Mouse (Mus musculus): ENCODE results near the gene Eftud2. TPM values are rescaled to one million over a fixed set of nuclear protein-coding genes. Genes with fewer than 3 reads are reported as not detected.

Eftud2 gene
- polyA plus RNA-seq, 1 experiment: 82.2 TPM

- DNase-seq (ENCODE audit: low read depth): no peak
Observed at GRCm38 (mm10) chr11:102879558-102879957, 1.2 kb downstream of the Eftud2 start.

DNA sequence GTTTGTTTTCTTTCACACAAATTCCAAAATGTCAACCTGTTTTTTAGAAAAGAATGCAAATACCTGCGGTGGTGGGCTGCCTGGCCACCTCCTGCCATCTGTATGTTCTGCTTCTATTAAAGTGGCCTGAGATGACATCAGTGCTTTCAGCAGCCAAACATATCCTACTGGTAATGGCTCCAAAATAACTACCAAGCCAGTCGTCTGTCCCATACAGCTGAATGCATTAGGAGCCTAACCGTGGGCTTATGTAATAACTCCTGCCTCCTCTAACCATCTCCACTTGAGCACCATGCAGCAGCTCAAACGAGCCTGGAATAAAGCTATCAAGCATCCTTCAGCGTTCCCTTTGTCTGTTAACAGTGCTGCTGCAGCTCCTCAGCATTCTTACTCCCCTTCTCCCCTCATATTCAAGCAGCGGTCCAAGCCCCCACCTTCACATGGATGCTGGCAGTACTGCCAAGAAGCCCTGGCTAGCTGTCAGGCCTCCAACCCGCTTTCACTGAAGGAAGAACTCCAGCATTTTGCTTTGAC, 5.9 kb downstream of the Eftud2 start:
- DNase-seq (ENCODE audit: low read depth): no peak

DNA sequence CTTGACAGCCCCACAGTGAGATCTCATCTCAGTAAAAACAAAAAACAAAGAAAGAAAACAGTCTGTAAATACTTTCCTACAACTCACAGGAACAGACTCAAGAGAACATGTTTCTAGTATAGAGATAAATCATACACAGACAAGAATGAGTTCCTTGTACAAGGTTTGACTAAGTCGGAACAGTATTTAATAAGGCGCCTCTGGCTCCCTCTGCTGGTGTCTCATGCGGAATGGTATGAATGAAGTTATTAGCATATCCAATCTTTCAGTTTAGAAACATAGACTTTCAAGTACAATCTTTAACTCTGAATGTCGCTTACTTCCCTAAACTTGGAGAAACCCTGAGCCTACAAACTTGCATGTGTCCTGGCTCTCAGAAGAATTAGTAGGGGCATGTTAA, 16.5 kb downstream of the Eftud2 start:
- no peak for DNase-seq (ENCODE audit: low read depth)

- no peak for DNase-seq (ENCODE audit: low read depth)
Observed at GRCm38 (mm10) chr11:102859933-102860332, 20.9 kb downstream of the Eftud2 start.

GRCm38 (mm10) chr11:102858951-102859350, 21.8 kb downstream of the Eftud2 start:
- no peak for DNase-seq (ENCODE audit: low read depth)

GRCm38 (mm10) chr11:102855941-102856340, 24.8 kb downstream of the Eftud2 start:
- no peak for DNase-seq (ENCODE audit: low read depth)

GRCm38 (mm10) chr11:102853760-102854159, 27.0 kb downstream of the Eftud2 start:
- DNase-seq (ENCODE audit: low read depth): no peak

GRCm38 (mm10) chr11:102851883-102852282, 28.9 kb downstream of the Eftud2 start:
- no peak for DNase-seq (ENCODE audit: low read depth)

GRCm38 (mm10) chr11:102845926-102846325, 34.9 kb downstream of the Eftud2 start:
- DNase-seq (ENCODE audit: low read depth): no peak

DNA sequence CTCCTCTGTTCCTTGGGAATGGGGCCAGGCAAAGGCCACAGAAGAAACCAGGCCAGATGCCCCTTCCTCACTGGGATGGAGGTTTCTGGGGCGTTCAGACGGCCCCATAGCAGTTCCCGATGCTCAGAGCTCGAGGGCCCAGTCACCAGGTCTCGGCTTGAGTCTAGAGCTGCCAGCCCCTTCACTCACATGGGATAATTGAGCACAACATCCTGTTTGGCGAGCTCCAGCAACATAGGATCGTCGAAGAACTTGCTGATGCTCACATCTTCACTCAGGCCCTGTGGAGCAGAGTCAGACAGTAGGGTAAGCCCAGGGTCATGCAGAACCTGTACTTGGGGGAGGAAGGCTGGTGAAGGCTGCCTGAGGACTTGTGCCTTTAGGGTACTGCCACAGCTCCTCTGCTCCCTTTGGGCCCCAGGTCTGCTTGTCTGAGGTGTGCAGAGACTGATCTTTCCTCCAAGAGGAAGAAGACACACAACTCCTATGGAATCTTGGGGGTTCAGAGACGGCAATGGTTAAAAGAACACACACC, 42.1 kb downstream of the Eftud2 start:
- no peak for DNase-seq (ENCODE audit: low read depth)

- DNase-seq (ENCODE audit: low read depth): no peak
Observed at GRCm38 (mm10) chr11:102838126-102838525, 42.7 kb downstream of the Eftud2 start.

DNA sequence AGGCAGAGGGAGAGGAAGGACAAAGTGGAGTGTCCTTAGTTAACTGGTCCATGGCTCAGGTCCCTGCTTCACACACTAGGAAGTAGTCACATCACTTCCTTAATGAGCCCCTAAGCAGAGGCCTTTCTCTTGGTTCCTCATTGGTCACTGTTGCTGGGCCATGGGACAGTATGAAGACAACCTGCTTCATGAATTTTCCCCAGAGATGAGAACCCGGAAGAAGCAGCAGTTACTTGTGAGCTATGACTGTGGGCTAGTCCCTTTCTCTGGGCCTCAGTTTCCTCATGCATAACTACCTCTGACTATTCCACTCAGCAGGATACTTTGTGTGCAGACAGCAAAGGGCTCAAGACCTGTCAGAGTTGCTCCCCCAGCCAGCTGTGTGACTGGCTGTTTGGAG, 43.4 kb downstream of the Eftud2 start:
- DNase-seq (ENCODE audit: low read depth): no peak

DNA sequence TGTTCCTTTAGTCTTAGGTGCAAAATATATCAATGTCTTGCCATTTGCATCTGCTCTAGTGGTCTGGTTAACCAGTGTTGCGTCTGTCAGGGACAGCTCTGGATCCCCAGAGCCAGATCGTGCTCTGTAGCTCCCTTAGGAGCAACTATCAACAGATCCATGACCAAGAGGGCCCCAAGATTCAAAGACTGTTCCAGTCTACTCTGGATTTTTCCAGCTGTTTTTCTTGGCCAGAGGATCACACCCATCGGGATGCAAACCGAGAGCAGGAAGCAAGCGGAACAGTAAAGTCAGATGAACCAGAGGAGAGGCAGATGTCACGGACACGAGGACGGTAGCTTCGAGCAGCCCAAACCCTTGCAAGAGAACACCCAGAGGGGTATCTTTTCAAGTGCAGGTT, 44.6 kb downstream of the Eftud2 start:
- DNase-seq (ENCODE audit: low read depth): no peak

GRCm38 (mm10) chr11:102835549-102835948, 45.2 kb downstream of the Eftud2 start, which contains the start of gene Higd1b:
Higd1b (plus strand) TSS chr11:102835849.
- DNase-seq (ENCODE audit: low read depth): no peak

DNA sequence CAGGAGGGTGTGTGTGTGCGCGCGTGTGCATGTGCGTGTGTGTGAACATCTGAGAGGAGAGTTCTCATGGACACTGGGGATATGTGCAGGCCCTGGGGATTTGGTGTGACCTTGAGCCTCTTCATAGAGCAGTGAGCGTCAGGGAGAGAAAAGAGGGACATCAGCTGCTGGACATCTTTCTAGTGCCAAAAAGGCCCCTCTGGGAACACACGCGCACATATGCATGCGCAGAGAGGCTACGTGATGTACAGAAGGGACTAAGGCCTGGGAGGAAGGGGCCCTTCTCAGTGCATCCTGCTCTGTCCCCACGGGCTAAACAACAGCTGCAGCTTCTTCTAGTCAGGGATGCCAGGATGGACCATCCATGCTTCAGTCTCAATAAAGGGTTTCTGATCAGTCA, 46.6 kb downstream of the Eftud2 start:
- no peak for DNase-seq (ENCODE audit: low read depth)

GRCm38 (mm10) chr11:102832700-102833297, 48.0 kb downstream of the Eftud2 start:
- no peak for DNase-seq (ENCODE audit: low read depth)

- DNase-seq (ENCODE audit: low read depth): no peak
Observed at GRCm38 (mm10) chr11:102830276-102830675, 50.5 kb downstream of the Eftud2 start.

DNA sequence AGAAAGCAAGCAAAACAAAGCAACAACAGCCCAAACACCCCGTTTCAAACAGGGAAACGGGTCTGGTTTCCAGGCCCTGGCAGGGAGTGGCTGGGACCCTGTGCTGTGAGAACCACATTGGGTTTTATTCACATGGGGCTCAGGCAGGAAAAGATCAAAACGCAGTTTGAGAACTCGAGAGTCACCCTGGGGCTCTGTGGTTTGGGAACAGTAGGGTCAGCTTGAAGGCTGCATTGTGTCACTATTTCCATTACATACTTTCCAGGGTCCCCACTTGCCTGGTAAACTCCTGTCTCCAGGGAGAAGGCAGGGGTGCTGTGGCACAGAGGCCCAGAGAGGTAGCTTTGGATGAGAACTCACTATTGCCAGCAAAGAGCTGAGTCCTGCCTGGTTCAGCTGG, 53.7 kb downstream of the Eftud2 start:
- DNase-seq (ENCODE audit: low read depth): no peak

DNA sequence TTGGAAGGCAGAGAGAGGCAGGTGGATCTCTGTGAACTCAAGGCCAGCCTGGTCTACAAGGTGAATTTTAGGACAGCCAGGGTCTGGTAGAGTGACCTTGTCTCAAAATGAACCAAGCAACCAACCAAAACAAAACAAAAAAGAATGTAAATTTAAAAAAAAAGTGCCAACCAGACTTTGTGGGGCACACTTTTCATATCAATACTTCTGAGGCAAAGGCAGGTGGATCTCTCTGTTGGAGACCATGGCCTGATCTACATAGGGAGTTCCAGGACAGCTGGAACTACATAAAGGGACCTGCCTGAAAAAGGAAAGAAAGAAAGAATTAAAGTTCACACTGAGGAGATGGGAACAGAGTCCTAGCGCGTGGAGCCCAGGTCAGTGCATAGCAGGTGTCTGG, 54.3 kb downstream of the Eftud2 start:
- DNase-seq (ENCODE audit: low read depth): no peak

DNA sequence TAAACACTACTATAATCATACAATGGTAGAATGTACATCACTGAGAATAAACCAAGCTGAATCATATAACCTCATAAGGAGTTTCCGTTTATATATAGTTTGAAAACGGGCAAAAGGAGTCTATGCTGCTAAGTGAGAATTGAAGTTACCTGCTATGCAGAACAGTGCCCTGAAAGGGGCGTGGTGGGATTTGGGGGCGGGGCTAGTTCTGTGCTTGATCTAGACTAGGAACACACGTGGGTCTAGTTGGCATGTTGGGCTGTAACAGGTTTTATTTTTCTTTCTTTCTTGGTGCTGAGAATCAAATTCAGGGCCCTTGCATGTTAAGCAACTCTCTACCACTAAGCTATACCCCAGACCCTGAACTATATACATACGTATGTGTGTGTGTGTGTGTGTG, 59.6 kb downstream of the Eftud2 start:
- DNase-seq (ENCODE audit: low read depth): no peak

GRCm38 (mm10) chr11:102820432-102820831, 60.4 kb downstream of the Eftud2 start:
- no peak for DNase-seq (ENCODE audit: low read depth)

GRCm38 (mm10) chr11:102819783-102820385, 60.9 kb downstream of the Eftud2 start:
- no peak for DNase-seq (ENCODE audit: low read depth)
